Mouse (Mus musculus) heart, embryonic 16.5 days (tissue): Measurements from ENCODE around the gene Vars. TPM values are rescaled to one million over a fixed set of nuclear protein-coding genes. Genes with fewer than 3 reads are reported as not detected.
"Not testable (repeated sequence)": the region's sequence is repeated elsewhere in the genome, so short reads cannot be mapped to it uniquely, and the experiment has no call there.

Experiments used
- ATAC-seq: fragments of 200-750 bp; cut with Nextera tagmentation; replicated peaks from 2 replicates; pipeline ENCODE4 v1.8.0; 2017; ENCODE audit warnings: moderate number of reproducible peaks; ENCODE audit not compliant: insufficient read depth, low FRiP score; ENCODE audit errors: extremely low read depth
- H3K27ac ChIP-seq: fragments of 300-500 bp; sonication (generic); 2 replicates; pipeline ENCODE4 v1.5.1; 2014; ENCODE audit warnings: mild to moderate bottlenecking, low read length, control low read depth, moderate library complexity
- H3K27me3 ChIP-seq: fragments of 300-500 bp; sonication (generic); 2 replicates; pipeline ENCODE4 v1.6.1; 2014; ENCODE audit warnings: low read length, mixed read lengths; ENCODE audit not compliant: control insufficient read depth, insufficient read depth
- H3K36me3 ChIP-seq: fragments of 300-500 bp; sonication (generic); 2 replicates; pipeline ENCODE4 v1.6.1; 2014; ENCODE audit not compliant: control insufficient read depth, insufficient read depth
- H3K4me1 ChIP-seq: fragments of 300-500 bp; sonication (generic); 2 replicates; pipeline ENCODE4 v1.6.1; 2014; ENCODE audit warnings: low read length, mixed read lengths; ENCODE audit not compliant: control insufficient read depth, insufficient read depth
- H3K4me2 ChIP-seq: fragments of 300-500 bp; sonication (generic); 2 replicates; pipeline ENCODE4 v1.6.1; 2014; ENCODE audit warnings: low read depth, mild to moderate bottlenecking, control low read depth, low read length
- H3K4me3 ChIP-seq: fragments of 300-500 bp; sonication (generic); 2 replicates; pipeline ENCODE4 v1.5.1; 2014; ENCODE audit warnings: mild to moderate bottlenecking, control low read depth, low read length
- H3K9ac ChIP-seq: fragments of 300-500 bp; sonication (generic); 2 replicates; pipeline ENCODE4 v1.6.1; 2014; ENCODE audit warnings: low read length, control low read depth
- H3K9me3 ChIP-seq: fragments of 300-500 bp; sonication (generic); replicated peaks from 2 replicates; pipeline ENCODE4 v1.6.1; 2016; ENCODE audit warnings: low read length; ENCODE audit not compliant: control insufficient read depth
- WGBS: fragments of 180-500 bp; shearing (Covaris S2); extraction: QIAGEN DNeasy Blood & Tissue Kit; methylation state at CpG from one replicate; pipeline ENCODE4 v1.1.7; 2014; 5-methylcytosine and 5-hydroxymethylcytosine counted together
- polyA plus RNA-seq: library from polyadenylated mRNA; unstranded; fragments of >200 nt; fragmentation: Nextera tagmentation; extraction: Ambion mirVana; gene quantifications from 2 replicates; pipeline ENCODE4 v1.2.1, GENCODE M21; 2015

The Vars gene
- polyA plus RNA-seq, 1 experiment from 2014 or later = 75.0 TPM

- H3K4me2 ChIP-seq = peak overlapping the region; percentile 99
- peak overlapping the region; percentile 73 for H3K9ac ChIP-seq
- H3K27ac ChIP-seq = peak overlapping the region; percentile 74
- peaks cover 11% of the 10 kb centered on the region for H3K36me3 ChIP-seq
- H3K27me3 ChIP-seq = no peaks in the 10 kb centered on the region
- H3K4me3 ChIP-seq = peak overlapping the region; percentile 55
- peaks cover 38% of the 10 kb centered on the region for H3K4me1 ChIP-seq
- WGBS = 92% methylated on average over 15 of the region's 15 CpGs
- no peaks in the 10 kb centered on the region for H3K9me3 ChIP-seq
- no peak for ATAC-seq
These were observed 2.0 kb upstream of the Vars start for GRCm38 (mm10) chr17:34998526-34999430.

- ATAC-seq = not testable (repeated sequence)
- peaks cover 38% of the 10 kb centered on the region for H3K4me1 ChIP-seq
- 16% methylated on average over 29 of the region's 32 CpGs for WGBS
These were observed 693 bp upstream of the Vars start for GRCm38 (mm10) chr17:34999871-35000716.

GRCm38 (mm10) chr17:35001452-35002152 lies 815 bp downstream of the Vars start:
- no peaks in the 10 kb centered on the region for H3K9me3 ChIP-seq
- H3K4me3 ChIP-seq = peak overlapping the region; percentile 90
- WGBS = under 1% methylated on average over 35 of the region's 35 CpGs
- H3K4me2 ChIP-seq = peak overlapping the region; percentile 99
- no peaks in the 10 kb centered on the region for H3K27me3 ChIP-seq
- peak overlapping the region; percentile 96 for H3K9ac ChIP-seq
- H3K36me3 ChIP-seq = peaks cover 30% of the 10 kb centered on the region
- ATAC-seq = no peak
- peaks cover 38% of the 10 kb centered on the region for H3K4me1 ChIP-seq
- peak overlapping the region; percentile 98 for H3K27ac ChIP-seq

More at GRCm38 (mm10) chr17:34999871-35000716, 693 bp upstream of the Vars start:
- H3K9me3 ChIP-seq, H3K27me3 ChIP-seq: not testable (repeated sequence)
- Histone ChIP-seq H3K9ac (peak overlapping the region; percentile 96), H3K4me3 (peak overlapping the region; percentile 90), H3K4me2 (peak overlapping the region; percentile 99), H3K36me3 (peaks cover 20% of the 10 kb centered on the region), H3K27ac (peak overlapping the region; percentile 98)

GRCm38 (mm10) chr17:35002153-35002865 lies 1.5 kb downstream of the Vars start:
- no peak for ATAC-seq
- Histone ChIP-seq H3K9me3 (no peaks in the 10 kb centered on the region), H3K4me3 (peak overlapping the region; percentile 90), H3K36me3 (peaks cover 36% of the 10 kb centered on the region), H3K4me2 (peak overlapping the region; percentile 99), H3K4me1 (peaks cover 38% of the 10 kb centered on the region), H3K9ac (peak overlapping the region; percentile 96), H3K27ac (peak overlapping the region; percentile 98), H3K27me3 (no peaks in the 10 kb centered on the region)
- WGBS = 6% methylated on average over 12 of the region's 12 CpGs

GRCm38 (mm10) chr17:35003022-35003838 lies 2.4 kb downstream of the Vars start:
- Histone ChIP-seq H3K4me3 (no peak overlapping the region), H3K4me1 (peaks cover 35% of the 10 kb centered on the region), H3K27ac (no peak overlapping the region), H3K36me3 (peaks cover 35% of the 10 kb centered on the region), H3K9me3 (no peaks in the 10 kb centered on the region), H3K9ac (0 out of 2 replicates have a peak overlapping the region, but pooled peaks have one; percentile 8), H3K27me3 (no peaks in the 10 kb centered on the region), H3K4me2 (peak overlapping the region; percentile 99; the same call in 1 of the 2 replicates)
- ATAC-seq = no peak
- WGBS = 61% methylated on average over 9 of the region's 9 CpGs

GRCm38 (mm10) chr17:35004075-35004717 lies 3.4 kb downstream of the Vars start:
- ATAC-seq = no peak
- H3K27me3 ChIP-seq = no peaks in the 10 kb centered on the region
- H3K9me3 ChIP-seq = no peaks in the 10 kb centered on the region
- no peak overlapping the region for H3K4me2 ChIP-seq
- peaks cover 28% of the 10 kb centered on the region for H3K36me3 ChIP-seq
- H3K4me3 ChIP-seq = no peak overlapping the region
- 92% methylated on average over 17 of the region's 17 CpGs for WGBS
- H3K9ac ChIP-seq = no peak overlapping the region
- no peak overlapping the region for H3K27ac ChIP-seq
- H3K4me1 ChIP-seq = peaks cover 28% of the 10 kb centered on the region

GRCm38 (mm10) chr17:35005158-35005557 lies 4.4 kb downstream of the Vars start:
- H3K27me3 ChIP-seq = no peaks in the 10 kb centered on the region
- no peak overlapping the region for H3K27ac ChIP-seq
- peaks cover 19% of the 10 kb centered on the region for H3K4me1 ChIP-seq
- ATAC-seq = no peak
- H3K4me2 ChIP-seq = no peak overlapping the region
- H3K4me3 ChIP-seq = no peak overlapping the region
- no peaks in the 10 kb centered on the region for H3K9me3 ChIP-seq
- peaks cover 32% of the 10 kb centered on the region for H3K36me3 ChIP-seq
- WGBS = 89% methylated on average over 10 of the region's 10 CpGs
- H3K9ac ChIP-seq = no peak overlapping the region
